Mouse (Mus musculus) brain, embryonic 14.5 days (tissue): ENCODE results near the gene Tpcn2. TPM values are rescaled to one million over a fixed set of nuclear protein-coding genes. Genes with fewer than 3 reads are reported as not detected.

Source experiments
- DNase-seq: peaks from one replicate; pipeline ENCODE4 v3.0.0-alpha.2; 2011; ENCODE audit warnings: low read depth
- CTCF ChIP-seq: fragments of 200-500 bp; IDR thresholded peaks from 2 replicates; pipeline ENCODE4 v1.5.1; 2012; ENCODE audit warnings: inconsistent platforms, mild to moderate bottlenecking, moderate library complexity, borderline replicate concordance; ENCODE audit not compliant: insufficient read depth, insufficient read length; ENCODE audit errors: extremely low read depth
- POLR2A ChIP-seq: fragments of 200-500 bp; IDR thresholded peaks from 2 replicates; pipeline ENCODE4 v1.6.1; 2012; ENCODE audit warnings: mild to moderate bottlenecking, inconsistent platforms, borderline replicate concordance; ENCODE audit not compliant: poor library complexity, insufficient read depth, insufficient read length, severe bottlenecking; ENCODE audit errors: extremely low read depth
- polyA plus RNA-seq: library from polyadenylated mRNA; depleted of rRNA; stranded (reverse); fragments of >200 nt; gene quantifications from 2 replicates; pipeline ENCODE4 v1.2.3, GENCODE M21; 2012

Gene Tpcn2
- polyA plus RNA-seq, 1 experiment = 10.5 TPM

- no peak for DNase-seq
- TF ChIP-seq POLR2A (no peak), CTCF (no peak)
These were observed 73.2 kb downstream of the Tpcn2 start for GRCm38 (mm10) chr7:145210477-145211070.

DNA sequence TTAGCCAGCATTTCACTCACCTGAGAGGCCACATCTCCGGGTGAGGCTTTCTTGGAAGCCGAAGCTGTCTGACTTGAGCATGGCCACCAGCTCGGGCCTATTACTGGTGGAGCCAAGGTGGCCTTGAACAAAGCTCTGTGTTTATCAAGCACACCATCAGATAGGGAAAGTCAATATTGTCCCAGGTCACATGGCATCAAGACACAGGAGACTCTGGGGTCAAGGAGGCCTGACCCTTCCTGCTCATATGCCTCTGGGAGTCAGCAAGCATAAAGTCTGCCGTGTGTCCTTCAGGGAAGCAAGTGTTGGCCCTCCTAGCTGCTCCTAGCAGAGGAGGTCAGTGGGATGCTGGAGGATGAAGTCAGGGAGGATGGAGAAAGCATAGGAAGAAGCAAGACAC, 75.8 kb downstream of the Tpcn2 start, which contains the start of gene 1810010D01Rik:
TSS of gene 1810010D01Rik (minus strand) at position 114 of the 400 bp plus-strand sequence.
- TF ChIP-seq POLR2A = no peak
- no peak for TF ChIP-seq CTCF
- no peak for DNase-seq

DNA sequence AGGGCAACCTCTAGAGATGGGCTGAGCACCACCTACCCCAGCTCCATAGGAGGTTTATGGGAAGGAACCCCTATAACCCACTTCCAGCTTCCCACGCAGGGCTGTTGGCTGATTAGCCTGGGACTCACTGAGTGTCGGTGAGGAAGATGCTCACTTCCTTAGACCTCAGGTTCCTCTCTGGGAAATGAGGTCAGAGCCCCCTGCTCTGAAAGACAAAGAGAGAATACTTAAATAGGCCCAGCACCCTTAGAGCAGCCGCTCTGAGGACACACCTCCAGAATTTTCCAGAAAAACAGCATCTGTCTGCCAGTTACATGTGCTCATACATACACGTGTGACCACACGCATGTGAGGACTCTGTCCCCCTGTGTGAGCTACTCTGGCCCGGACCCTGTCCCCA, 77.0 kb downstream of the Tpcn2 start:
- DNase-seq = no peak
- TF ChIP-seq CTCF (no peak), POLR2A (no peak)

DNA sequence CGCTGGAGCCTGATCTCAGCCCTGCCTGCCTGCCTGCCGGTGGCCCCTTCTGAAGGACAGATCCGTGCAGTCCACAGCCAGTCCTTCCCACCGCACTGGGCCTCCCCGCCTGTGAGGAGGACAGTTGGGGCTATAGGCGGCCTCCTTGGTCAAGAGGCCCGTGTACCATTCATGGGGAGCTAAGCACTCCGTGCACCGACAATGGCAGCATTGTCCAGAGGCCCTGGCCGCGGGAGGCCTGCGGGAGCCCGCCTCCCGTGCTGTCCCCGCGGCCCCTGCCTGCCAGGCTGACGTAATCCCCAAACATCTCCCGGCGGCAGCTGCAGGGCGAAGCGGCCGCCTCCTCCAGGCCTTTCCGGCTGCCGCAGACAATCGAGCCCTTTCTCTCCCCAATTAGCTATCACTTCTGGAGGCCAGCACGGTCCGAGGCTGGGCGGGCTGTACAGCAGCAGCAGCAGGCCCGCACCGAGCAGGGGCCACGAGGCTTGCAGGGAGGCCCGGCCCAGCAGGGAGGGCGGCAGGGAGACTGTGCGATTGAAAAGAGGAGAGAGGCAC, 77.7 kb downstream of the Tpcn2 start:
- peak; percentile 23; the same call in 1 of the 2 replicates for TF ChIP-seq POLR2A
- TF ChIP-seq CTCF = no peak
- peak; percentile 98 for DNase-seq

GRCm38 (mm10) chr7:145205363-145205902, 78.4 kb downstream of the Tpcn2 start:
- TF ChIP-seq POLR2A = no peak
- TF ChIP-seq CTCF = no peak
- no peak for DNase-seq

DNA sequence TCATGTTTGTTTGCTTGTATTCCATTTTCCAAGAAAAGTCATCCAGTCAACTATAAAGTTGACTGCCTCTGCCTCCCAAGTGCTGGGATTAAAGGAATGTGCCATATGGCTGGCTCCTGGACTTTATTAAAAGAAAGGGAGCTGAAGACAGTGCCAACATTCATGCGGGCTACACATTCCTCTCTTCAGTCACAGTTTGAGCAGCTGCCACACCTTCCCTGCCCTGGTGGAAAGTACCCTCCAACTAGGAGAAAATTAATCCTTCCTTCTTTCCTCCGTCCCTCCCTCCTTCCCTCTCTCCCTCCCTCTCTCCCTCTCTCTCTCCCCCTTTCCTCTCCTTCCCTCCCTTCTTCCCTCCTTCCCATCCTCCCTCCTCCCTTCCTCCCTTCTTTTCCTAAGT, 84.1 kb downstream of the Tpcn2 start:
- DNase-seq = no peak
- TF ChIP-seq CTCF (no peak), POLR2A (no peak)

DNA sequence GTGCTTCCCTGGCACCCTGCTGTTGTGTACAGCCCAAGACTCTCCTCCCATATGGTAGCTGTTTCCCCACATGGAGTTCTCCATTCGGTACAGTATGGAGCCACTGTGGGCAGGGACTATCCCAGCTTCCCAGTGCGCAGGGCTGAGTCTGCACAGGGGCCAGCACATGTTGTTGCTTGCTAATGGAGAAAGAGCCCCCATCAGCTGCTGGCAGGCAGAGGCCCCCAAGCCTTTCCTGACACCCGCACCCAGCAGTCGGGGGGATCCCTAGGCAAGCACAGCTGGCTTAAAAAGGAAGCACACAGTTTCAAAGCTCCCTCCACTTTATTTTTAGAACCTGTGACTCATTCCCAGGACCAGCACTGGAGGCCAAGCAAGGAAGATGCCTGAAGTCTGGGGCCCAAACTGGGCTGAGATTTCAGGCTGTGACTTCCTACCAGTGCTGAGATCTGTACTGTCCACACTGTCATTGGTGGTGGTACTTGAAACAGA, 85.5 kb downstream of the Tpcn2 start:
- TF ChIP-seq CTCF = no peak
- no peak for TF ChIP-seq POLR2A
- DNase-seq = no peak

- no peak for DNase-seq
- TF ChIP-seq POLR2A (no peak), CTCF (no peak)
These were observed 86.1 kb downstream of the Tpcn2 start for GRCm38 (mm10) chr7:145197711-145198110.

- no peak for DNase-seq
These were observed 86.8 kb downstream of the Tpcn2 start for GRCm38 (mm10) chr7:145197042-145197441.

DNA sequence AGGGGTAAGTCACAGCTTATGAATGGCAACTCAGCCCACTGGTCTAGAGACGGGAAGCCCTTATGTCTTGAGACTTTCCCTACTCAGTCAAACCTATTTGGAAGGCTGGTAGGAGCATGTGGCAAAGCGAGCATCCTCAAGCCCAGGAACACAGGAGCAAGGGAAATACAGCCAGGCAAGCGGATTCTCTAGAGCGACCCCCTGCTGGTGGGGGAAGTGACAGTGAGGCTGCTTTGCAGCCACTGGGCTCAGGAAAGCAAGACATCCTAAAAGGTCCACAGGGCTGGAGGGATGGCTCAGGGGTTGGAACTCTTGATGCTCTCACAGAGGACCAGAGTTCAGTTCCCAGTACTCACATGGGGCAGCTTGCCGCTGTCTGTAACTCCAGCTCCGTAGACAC, 87.5 kb downstream of the Tpcn2 start:
- no peak for DNase-seq
- no peak for TF ChIP-seq CTCF
- no peak for TF ChIP-seq POLR2A

More at GRCm38 (mm10) chr7:145197042-145197441, 86.8 kb downstream of the Tpcn2 start:
- TF ChIP-seq POLR2A (no peak), CTCF (no peak)

DNA sequence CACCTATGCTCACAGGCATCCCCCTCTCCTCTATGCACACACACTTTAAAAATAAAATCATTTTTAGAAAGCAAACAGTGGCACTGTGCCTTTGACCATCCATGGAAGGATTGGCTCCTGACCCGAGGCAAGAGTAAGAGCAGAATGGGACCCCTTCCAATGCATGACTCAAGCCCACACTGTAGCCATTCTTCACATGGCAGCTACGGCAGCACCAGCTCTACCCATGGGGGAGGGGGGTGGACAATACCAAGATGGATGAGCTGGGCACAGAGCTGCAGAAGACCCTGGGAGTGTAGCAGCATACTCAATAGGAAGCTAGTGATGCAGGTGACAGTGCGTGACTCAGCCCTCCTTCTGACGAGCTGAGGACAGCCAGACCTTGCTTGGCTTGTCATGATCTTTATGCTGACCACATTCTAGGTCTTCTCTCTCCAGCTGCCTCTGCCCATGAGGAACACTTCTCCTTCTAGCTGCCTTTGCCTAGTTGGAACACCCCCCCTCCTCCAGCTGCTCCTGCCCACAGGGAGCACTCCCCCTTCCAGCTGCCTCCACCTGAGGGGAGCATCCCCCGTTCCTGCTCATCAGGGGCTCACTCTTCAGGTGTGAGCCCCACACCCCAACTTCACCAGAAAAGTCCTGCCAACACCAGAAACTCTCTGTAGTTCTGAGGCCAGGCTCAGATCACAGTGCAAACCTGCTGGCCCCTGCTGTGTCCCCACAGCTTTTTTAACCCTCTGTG, 88.5 kb downstream of the Tpcn2 start:
- no peak for TF ChIP-seq CTCF
- no peak for TF ChIP-seq POLR2A
- DNase-seq = no peak

DNA sequence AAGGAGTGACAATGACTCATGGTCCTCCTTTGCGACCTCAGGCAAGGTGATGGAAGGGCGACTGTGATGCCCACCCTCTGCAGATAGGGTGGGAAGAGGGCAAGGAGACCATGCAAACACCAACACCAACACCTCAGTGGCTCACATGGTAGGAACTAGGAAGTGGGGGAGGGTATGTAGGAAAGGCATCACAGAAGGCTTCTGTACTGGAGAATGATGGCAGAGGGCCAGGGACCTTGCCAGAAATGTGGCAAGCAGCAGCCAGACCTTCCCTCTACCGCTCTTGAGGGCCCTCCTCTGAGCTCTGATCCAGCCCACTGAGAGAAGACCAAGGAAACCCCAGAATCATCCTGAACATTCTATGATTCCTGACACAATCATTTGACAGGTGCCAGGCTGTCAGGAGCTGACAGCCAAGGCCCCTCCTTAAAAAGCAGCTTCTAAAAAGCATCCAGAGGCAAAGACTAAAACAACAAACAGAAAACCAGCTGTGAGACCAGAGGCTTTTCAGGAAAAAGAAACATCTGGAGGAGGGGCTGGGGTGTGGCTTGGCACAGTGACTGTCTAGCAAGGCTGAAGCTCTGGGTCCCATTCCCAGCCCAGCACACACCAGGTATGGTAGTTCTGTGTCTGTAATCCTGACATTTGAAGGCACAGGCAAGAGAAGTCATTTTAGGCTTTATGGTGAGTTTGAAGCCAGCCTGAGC, 89.2 kb downstream of the Tpcn2 start:
- TF ChIP-seq CTCF = no peak
- no peak for TF ChIP-seq POLR2A
- DNase-seq = peak; percentile 89
